Mouse (Mus musculus): ENCODE results near the gene 1700001P01Rik. TPM values are rescaled to one million over a fixed set of nuclear protein-coding genes. Genes with fewer than 3 reads are reported as not detected.

1700001P01Rik gene
- polyA plus RNA-seq (2012): not detected in 2 replicates

GRCm38 (mm10) chr11:97775808-97776496 lies at the start of gene 1700001P01Rik:
Gene 1700001P01Rik, minus strand, starts transcription at chr11:97775918.

GRCm38 (mm10) chr11:97798782-97799145 lies 23.0 kb upstream of the 1700001P01Rik start, which contains the start of gene Lasp1:
Gene Lasp1, plus strand, starts transcription at chr11:97799000.

GRCm38 (mm10) chr11:97781832-97782563 lies 6.3 kb upstream of the 1700001P01Rik start, which contains the start of gene Rpl23:
Gene Rpl23, minus strand, starts transcription at chr11:97782437.

GRCm38 (mm10) chr11:97766154-97766881 lies 9.4 kb downstream of the 1700001P01Rik start, which contains the start of gene Cwc25:
Gene Cwc25, minus strand, starts transcription at chr11:97766556.

DNA sequence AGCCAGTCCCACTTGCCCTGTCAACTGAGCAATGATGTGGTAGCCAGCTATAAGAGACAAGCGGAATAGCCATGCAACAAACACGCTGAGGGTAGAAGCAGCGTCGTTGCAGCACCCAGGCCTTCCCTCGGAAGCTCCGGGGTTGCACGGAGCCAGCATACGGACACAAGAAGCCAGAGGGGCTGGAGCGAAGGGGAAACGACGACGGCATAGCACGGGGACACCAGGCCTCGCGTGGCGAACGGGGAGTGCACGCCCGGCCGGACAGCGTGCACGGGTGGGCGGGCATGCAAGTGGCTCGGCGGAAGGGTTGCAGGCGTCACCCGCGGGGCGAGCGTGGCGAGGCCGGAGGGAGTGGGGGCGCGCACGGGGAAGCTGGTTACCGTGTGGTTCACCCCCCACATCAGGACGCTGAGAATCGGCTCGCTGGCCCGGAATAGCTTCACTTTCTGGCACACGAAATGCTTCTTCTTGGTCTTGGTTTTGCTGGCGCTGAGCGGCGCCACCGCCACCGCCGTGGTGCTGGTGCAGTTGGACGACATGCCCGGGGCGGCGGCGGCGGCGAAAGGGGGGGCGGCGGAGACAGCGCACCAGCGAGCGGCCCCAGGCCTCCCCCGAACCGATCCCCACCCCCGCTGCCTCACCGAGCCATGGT lies 31.5 kb downstream of the 1700001P01Rik start, which contains the start of gene Pip4k2b:
Gene Pip4k2b, minus strand, starts transcription at position 642 of the 655 bp plus-strand sequence.

Other genes with a start within 250 kb of the 1700001P01Rik start
- gene Srcin1, start 199.7 kb downstream of the 1700001P01Rik start, polyA plus RNA-seq (2012): 0.06 and 0.08 TPM in 2 replicates
- gene Epop, start 146.2 kb downstream of the 1700001P01Rik start, polyA plus RNA-seq (2012): 70.9 and 85.9 TPM in 2 replicates
- 23.3 and 35.3 TPM in 2 replicates for gene Mllt6, start 112.5 kb downstream of the 1700001P01Rik start, polyA plus RNA-seq (2012)
- gene Cisd3, start 90.1 kb downstream of the 1700001P01Rik start, polyA plus RNA-seq (2012): 3.0 and 3.4 TPM in 2 replicates
- gene Pcgf2, start 75.4 kb downstream of the 1700001P01Rik start, polyA plus RNA-seq (2012): 40.8 and 63.4 TPM in 2 replicates
- 44.8 and 47.2 TPM in 2 replicates for gene Psmb3, start 72.5 kb downstream of the 1700001P01Rik start, polyA plus RNA-seq (2012)
- gene Pip4k2b, start 31.2 kb downstream of the 1700001P01Rik start, polyA plus RNA-seq (2012): 28.9 TPM in 2 replicates
- gene Cwc25, start 9.4 kb downstream of the 1700001P01Rik start, polyA plus RNA-seq (2012): 15.8 and 22.4 TPM in 2 replicates
- 286 and 333 TPM in 2 replicates for gene Rpl23, start 6.5 kb upstream of the 1700001P01Rik start, polyA plus RNA-seq (2012)
- gene Lasp1, start 23.1 kb upstream of the 1700001P01Rik start, polyA plus RNA-seq (2012): 99.3 and 122 TPM in 2 replicates
- 0.35 and 0.42 TPM in 2 replicates for gene B230217C12Rik, start 64.9 kb upstream of the 1700001P01Rik start, polyA plus RNA-seq (2012)
- gene Fbxo47, start 108.2 kb upstream of the 1700001P01Rik start, polyA plus RNA-seq (2012): not detected in 2 replicates
- gene Plxdc1, start 210.5 kb upstream of the 1700001P01Rik start, polyA plus RNA-seq (2012): 4.0 and 4.6 TPM in 2 replicates
- 7.7 and 9.4 TPM in 2 replicates for gene Arl5c, start 220.3 kb upstream of the 1700001P01Rik start, polyA plus RNA-seq (2012)
- 5.2 and 5.5 TPM in 2 replicates for gene Cacnb1, start 247.1 kb upstream of the 1700001P01Rik start, polyA plus RNA-seq (2012)

All from megakaryocyte-erythroid progenitor cell, adult 5 weeks (primary cell).